ENCODE assay signal across 8 mouse cellular contexts in genomic region chrX:38600177-38600994, GRCm38 (mm10). TPM values are rescaled to one million over a fixed set of nuclear protein-coding genes. Genes with fewer than 3 reads are reported as not detected.
DNase-seq lines count a peak whose midpoint lies in the region; ATAC-seq lines count a peak whose summit lies in the region.

Gene Mcts1, plus strand, starts transcription at chrX:38600578.

- no peaks in the 10 kb centered on the region for H3K4me1 ChIP-seq in hindbrain, embryonic 12.5 days

- peak; percentile 73 for DNase-seq in Muller cell, postnatal 12 days (ENCODE audit: inconsistent ontology term)
- DNase-seq in cerebellum, adult 9-11 months: peak; percentile 85
- DNase-seq in frontal cortex, postnatal 10 days (ENCODE audit: low spot score in 2 of 2): peak; percentile 70 to 76
- DNase-seq in layer of hippocampus, postnatal 14 days (ENCODE audit: low spot score in 2 of 2): peak; percentile 64 to 85
- peak; percentile 69 for DNase-seq in lung, postnatal 14 days
- DNase-seq in retina, adult 2 months (ENCODE audit: low read depth, low spot score): peak; percentile 70
- DNase-seq in thymus, postnatal 36 days: peak; percentile 55 to 70

- peak within 1 kb of the TSS; percentile 46 for H3K4me3 ChIP-seq in hindbrain, embryonic 12.5 days

- peak within 1 kb of the TSS; percentile 54 for H3K9ac ChIP-seq in hindbrain, embryonic 12.5 days

- H3K27me3 ChIP-seq in hindbrain, embryonic 12.5 days: no peaks in the 10 kb centered on the region

- H3K4me2 ChIP-seq in hindbrain, embryonic 12.5 days (replicated peaks): peak within 1 kb of the TSS; percentile 53

- H3K27ac ChIP-seq in hindbrain, embryonic 12.5 days: peak within 1 kb of the TSS; percentile 88

- 26% methylated on average over 25 of the region's 26 CpGs for WGBS in hindbrain, embryonic 12.5 days

- ATAC-seq in hindbrain, embryonic 12.5 days (ENCODE audit: low FRiP score): peak; percentile 92

- no peaks in the 10 kb centered on the region for H3K9me3 ChIP-seq in hindbrain, embryonic 12.5 days (replicated peaks)

- no peaks in the 10 kb centered on the region for H3K36me3 ChIP-seq in hindbrain, embryonic 12.5 days

RNA-seq across cellular contexts. Expression of gene Mcts1, which starts in this region (rescaled TPM):
- polyA plus RNA-seq in hindbrain, embryonic 12.5 days (2016; fragmentation: Nextera tagmentation; extraction: Ambion mirVana): 125 TPM in 2 replicates
- 100 to 1,000 TPM in 1 of 2 experiments, 10 to 100 TPM in 1; 86.6 to 103 TPM for total RNA-seq in layer of hippocampus, postnatal 14 days (2021)

Comparison
In these comparisons a context has a peak if more than half of its experiments do, and no peak if none do; other contexts are left out.
1. Peak in every context shown above with its lines: DNase-seq, ATAC-seq, H3K4me3 ChIP-seq and H3K27ac ChIP-seq.